Mouse (Mus musculus) liver, postnatal 0 days (tissue): ENCODE results near the gene Gapdh. TPM values are rescaled to one million over a fixed set of nuclear protein-coding genes. Genes with fewer than 3 reads are reported as not detected.
A peak's percentile ranks its signal among the peaks of the same experiment; 100 is the strongest.

Source experiments
- ATAC-seq: fragments of 200-750 bp; cut with Nextera tagmentation; 2 replicates; pipeline ENCODE4 v1.8.0; 2017; ENCODE audit warnings: mild to moderate bottlenecking, moderate library complexity
- DNase-seq: peaks from one replicate; pipeline ENCODE4 v3.0.0-alpha.2; 2016
- H3K27ac ChIP-seq: fragments of 300-500 bp; sonication (generic); 2 replicates; pipeline ENCODE4 v1.5.1; 2014; ENCODE audit warnings: antibody characterized with exemption, moderate library complexity, mild to moderate bottlenecking, low read depth
- H3K27me3 ChIP-seq: fragments of 300-500 bp; sonication (generic); 2 replicates; pipeline ENCODE4 v1.6.1; 2014; ENCODE audit warnings: low read length, control low read depth, mixed read lengths; ENCODE audit not compliant: insufficient read depth
- H3K36me3 ChIP-seq: fragments of 300-500 bp; sonication (generic); replicated peaks from 2 replicates; pipeline ENCODE4 v1.6.1; 2014; ENCODE audit warnings: mild to moderate bottlenecking, control low read depth, low read length, moderate library complexity, mixed read lengths; ENCODE audit not compliant: insufficient read depth
- H3K4me1 ChIP-seq: fragments of 300-500 bp; sonication (generic); 2 replicates; pipeline ENCODE4 v1.6.1; 2014; ENCODE audit warnings: antibody characterized with exemption, mild to moderate bottlenecking, control low read depth; ENCODE audit not compliant: insufficient read depth
- H3K4me2 ChIP-seq: fragments of 300-500 bp; sonication (generic); 2 replicates; pipeline ENCODE4 v1.6.1; 2014; ENCODE audit warnings: low read depth, mild to moderate bottlenecking, low read length, moderate library complexity, mixed read lengths
- H3K4me3 ChIP-seq: fragments of 300-500 bp; sonication (generic); 2 replicates; pipeline ENCODE4 v1.5.1; 2014; ENCODE audit warnings: low read depth, low read length
- H3K9ac ChIP-seq: fragments of 300-500 bp; sonication (generic); replicated peaks from 2 replicates; pipeline ENCODE4 v1.6.1; 2014; ENCODE audit warnings: mild to moderate bottlenecking, moderate library complexity
- H3K9me3 ChIP-seq: fragments of 300-500 bp; sonication (generic); 2 replicates; pipeline ENCODE4 v1.6.1; 2016; ENCODE audit warnings: mild to moderate bottlenecking, control low read depth, low read length, mixed read lengths
- CTCF ChIP-seq: sonication (generic); IDR thresholded peaks from 2 replicates; pipeline ENCODE4 v1.5.1; 2016; ENCODE audit warnings: antibody characterized with exemption, low read depth
- EP300 ChIP-seq: IDR thresholded peaks from 2 replicates; pipeline ENCODE4 v1.6.1; 2016; ENCODE audit warnings: antibody characterized with exemption, low read depth, mild to moderate bottlenecking
- WGBS: fragments of 180-500 bp; shearing (Covaris S2); extraction: QIAGEN DNeasy Blood & Tissue Kit; methylation state at CpG from one replicate; pipeline ENCODE4 v1.1.7; 2014; ENCODE audit not compliant: insufficient replicate concordance; 5-methylcytosine and 5-hydroxymethylcytosine counted together
- polyA plus RNA-seq: library from polyadenylated mRNA; unstranded; fragments of >200 nt; fragmentation: Nextera tagmentation; extraction: Ambion mirVana; gene quantifications from 2 replicates; pipeline ENCODE4 v1.2.1, GENCODE M21; 2015

Gapdh gene
- polyA plus RNA-seq, 1 experiment from 2014 or later = 1,565 TPM

DNA sequence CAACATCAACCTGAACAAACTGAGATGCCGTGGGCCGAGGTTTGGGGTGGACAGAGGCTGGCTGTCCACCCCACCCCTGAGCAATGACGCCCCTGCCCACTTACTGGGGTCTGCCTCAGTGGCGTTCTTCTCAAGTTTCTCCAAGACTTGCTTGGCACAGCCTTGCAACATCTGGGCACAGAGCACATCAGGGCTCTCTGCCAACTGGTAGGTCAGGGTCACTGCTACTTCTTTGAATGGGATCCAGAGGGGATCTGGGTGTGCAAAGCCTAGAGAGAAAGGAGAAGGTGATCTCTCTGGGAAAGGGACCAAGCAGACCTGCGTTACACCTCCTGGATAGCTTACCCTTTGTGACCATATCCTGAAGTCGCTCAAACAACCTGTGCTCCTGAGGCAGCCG, 7.0 kb upstream of the Gapdh start:
- no peak overlapping the region for H3K4me2 ChIP-seq
- no peak for TF ChIP-seq EP300
- no peak for TF ChIP-seq CTCF
- H3K27me3 ChIP-seq = no peaks in the 10 kb centered on the region
- H3K4me1 ChIP-seq = peaks cover 12% of the 10 kb centered on the region
- H3K4me3 ChIP-seq = no peak overlapping the region
- no peaks in the 10 kb centered on the region for H3K9me3 ChIP-seq
- no peak overlapping the region for H3K9ac ChIP-seq
- DNase-seq (no peak), ATAC-seq (no peak)
- H3K36me3 ChIP-seq = peaks cover 96% of the 10 kb centered on the region
- peak overlapping the region; percentile 78 for H3K27ac ChIP-seq
- WGBS = 90% methylated on average over 7 of the region's 7 CpGs

DNA sequence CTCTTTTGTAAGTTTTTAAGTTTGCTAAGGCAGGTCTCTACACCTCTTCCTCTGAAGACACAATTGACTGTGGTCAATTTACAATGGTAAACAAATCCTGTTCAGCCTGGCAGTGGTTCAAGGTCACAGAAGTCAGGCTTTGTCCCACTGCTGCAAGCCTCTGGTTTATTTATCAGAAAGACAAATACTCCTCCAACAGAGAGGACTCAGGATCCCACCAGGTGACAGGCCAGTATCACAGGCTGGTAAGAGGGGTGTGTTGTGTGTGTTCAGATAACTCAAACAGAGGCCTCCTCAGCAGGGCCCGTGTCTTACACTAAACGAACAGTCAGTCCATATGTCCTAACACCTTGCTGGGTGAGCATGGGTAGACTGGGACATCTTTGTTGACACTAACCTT, 6.2 kb upstream of the Gapdh start:
- DNase-seq = peak; percentile 50
- Histone ChIP-seq H3K9ac (no peak overlapping the region), H3K4me3 (no peak overlapping the region), H3K27me3 (no peaks in the 10 kb centered on the region), H3K4me2 (no peak overlapping the region), H3K9me3 (no peaks in the 10 kb centered on the region), H3K36me3 (peaks cover 96% of the 10 kb centered on the region), H3K4me1 (peaks cover 19% of the 10 kb centered on the region), H3K27ac (peak overlapping the region; percentile 78)
- 64% methylated on average over 2 of the region's 2 CpGs for WGBS
- no peak for TF ChIP-seq CTCF
- peak; percentile 56; the same call in 1 of the 2 replicates for TF ChIP-seq EP300
- peak; percentile 80 for ATAC-seq

DNA sequence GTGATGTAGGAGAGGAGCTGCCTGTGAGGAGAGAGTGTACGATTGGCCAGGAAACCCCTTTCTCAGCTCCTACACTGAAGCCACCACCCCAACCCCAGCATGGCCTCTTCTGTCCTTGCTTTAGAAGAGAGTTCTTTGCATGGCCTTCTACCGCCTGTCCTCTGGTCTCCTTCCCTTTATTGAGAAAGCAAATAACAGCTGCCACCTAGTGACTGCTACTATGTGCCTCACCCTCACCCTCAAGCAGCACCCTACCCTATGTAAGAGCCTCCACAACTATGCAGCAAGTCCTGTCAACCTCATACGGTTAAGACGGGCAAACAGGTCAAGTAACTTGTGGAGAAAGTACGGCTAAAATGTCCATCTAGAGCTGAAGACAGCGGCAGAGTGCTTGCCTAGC, 3.9 kb upstream of the Gapdh start:
- ATAC-seq = no peak

DNA sequence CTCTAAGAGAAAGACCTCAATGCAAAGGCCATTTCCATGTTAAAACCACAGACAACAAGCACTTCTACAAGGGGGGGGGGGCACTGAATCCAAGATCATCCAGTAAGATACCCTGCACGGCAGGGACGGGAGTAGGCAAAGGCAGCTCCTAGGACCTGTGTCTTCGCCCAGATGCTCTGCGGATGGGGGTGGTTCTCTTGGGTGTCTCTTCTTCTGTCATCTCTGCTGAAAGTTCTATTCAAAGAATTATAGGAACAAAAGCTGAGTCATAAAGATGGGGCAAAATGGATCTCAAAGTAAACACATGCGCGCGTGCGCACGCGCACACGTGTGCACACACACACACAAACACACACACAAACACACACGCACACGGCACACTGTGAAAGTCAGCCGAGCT, 1.8 kb upstream of the Gapdh start:
- H3K9me3 ChIP-seq = no peaks in the 10 kb centered on the region
- H3K4me3 ChIP-seq = no peak overlapping the region
- peak overlapping the region; percentile 44; the same call in 1 of the 2 replicates for H3K27ac ChIP-seq
- peaks cover 69% of the 10 kb centered on the region for H3K36me3 ChIP-seq
- DNase-seq (no peak), ATAC-seq (no peak)
- peaks cover 39% of the 10 kb centered on the region for H3K4me1 ChIP-seq
- TF ChIP-seq CTCF (no peak), EP300 (no peak)
- H3K27me3 ChIP-seq = no peaks in the 10 kb centered on the region
- 92% methylated on average over 14 of the region's 14 CpGs for WGBS
- no peak overlapping the region for H3K9ac ChIP-seq
- no peak overlapping the region for H3K4me2 ChIP-seq

More for the DNA sequence above, 3.9 kb upstream of the Gapdh start:
- H3K4me3 ChIP-seq = no peak overlapping the region
- no peak overlapping the region for H3K9ac ChIP-seq
- no peak for DNase-seq
- H3K27ac ChIP-seq = no peak overlapping the region
- peaks cover 77% of the 10 kb centered on the region for H3K36me3 ChIP-seq
- H3K27me3 ChIP-seq = no peaks in the 10 kb centered on the region
- H3K4me2 ChIP-seq = no peak overlapping the region
- WGBS = 81% methylated on average over 6 of the region's 6 CpGs
- TF ChIP-seq EP300 = no peak
- TF ChIP-seq CTCF = peak; percentile 47
- H3K4me1 ChIP-seq = peaks cover 31% of the 10 kb centered on the region
- no peaks in the 10 kb centered on the region for H3K9me3 ChIP-seq

DNA sequence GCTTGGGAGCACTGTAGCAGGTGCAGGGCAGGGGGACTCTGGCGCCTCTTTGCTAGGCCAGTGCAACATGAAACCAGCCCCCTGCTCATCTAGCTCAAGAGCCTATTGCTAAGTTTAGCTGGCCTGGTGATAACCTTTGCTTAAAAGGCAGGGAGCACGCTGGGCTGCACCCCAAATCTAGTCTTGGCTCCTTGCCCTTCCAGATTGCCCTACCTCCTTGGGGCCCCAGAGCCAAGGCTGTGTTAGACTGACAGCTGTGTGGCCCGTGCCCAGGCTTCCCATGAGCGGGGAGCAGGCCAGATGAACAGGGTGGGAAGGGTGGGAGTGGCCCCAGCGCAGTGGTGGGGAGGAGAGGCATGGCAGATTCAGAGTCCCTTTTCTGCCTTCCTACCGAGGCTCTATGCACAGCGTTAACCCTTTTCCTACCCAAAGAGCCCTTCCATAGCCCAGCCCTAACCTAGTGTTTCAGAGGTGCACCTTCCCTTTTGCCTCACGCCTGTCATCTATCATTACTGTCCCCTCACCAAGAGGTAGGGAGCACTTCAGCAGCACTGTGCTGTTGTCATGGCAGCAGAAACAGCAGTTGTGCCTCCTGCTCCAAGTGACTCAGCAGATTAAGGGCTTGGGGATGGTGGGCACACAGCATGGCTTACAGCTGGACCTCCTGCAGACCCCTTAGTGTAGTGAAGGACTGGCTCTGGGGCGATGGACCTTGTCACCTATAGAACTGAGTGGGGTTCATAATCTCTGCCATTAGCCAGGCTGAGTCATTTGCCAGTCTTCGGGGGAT, 789 bp upstream of the Gapdh start:
- peak; percentile 56 for DNase-seq
- Histone ChIP-seq H3K27ac (peak overlapping the region; percentile 97), H3K27me3 (no peaks in the 10 kb centered on the region), H3K9ac (peak overlapping the region; percentile 76), H3K4me1 (peaks cover 39% of the 10 kb centered on the region), H3K4me2 (peak overlapping the region; percentile 75), H3K9me3 (no peaks in the 10 kb centered on the region), H3K4me3 (peak overlapping the region; percentile 72), H3K36me3 (peaks cover 65% of the 10 kb centered on the region)
- TF ChIP-seq EP300 (no peak), CTCF (no peak)
- ATAC-seq = peak; percentile 7
- 28% methylated on average over 10 of the region's 10 CpGs for WGBS

DNA sequence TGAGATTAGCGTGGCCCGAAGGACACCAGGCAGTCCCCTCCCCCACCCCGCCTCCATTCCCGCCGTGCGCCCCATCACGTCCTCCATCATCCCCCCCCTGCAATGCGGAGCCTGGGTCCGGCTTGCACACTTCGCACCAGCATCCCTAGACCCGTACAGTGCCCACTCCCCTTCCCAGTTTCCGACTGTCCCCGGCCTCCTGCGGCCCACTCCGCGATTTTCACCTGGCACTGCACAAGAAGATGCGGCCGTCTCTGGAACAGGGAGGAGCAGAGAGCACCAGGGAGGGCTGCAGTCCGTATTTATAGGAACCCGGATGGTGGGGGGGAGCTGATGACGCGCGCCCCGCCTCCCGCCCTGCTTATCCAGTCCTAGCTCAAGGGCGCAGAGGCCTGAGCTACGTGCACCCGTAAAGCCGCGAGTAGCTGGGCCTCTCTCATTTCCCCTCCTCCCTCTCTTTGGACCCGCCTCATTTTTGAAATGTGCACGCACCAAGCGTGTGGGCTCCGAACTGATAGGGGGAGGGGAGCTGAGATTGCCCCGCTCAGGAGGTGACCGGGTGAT, 857 bp downstream of the Gapdh start:
- 0% methylated on average over 36 of the region's 36 CpGs for WGBS
- Histone ChIP-seq H3K27ac (peak overlapping the region; percentile 97), H3K4me1 (peaks cover 47% of the 10 kb centered on the region), H3K36me3 (peaks cover 55% of the 10 kb centered on the region), H3K9ac (peak overlapping the region; percentile 76), H3K9me3 (no peaks in the 10 kb centered on the region), H3K4me2 (peak overlapping the region; percentile 75), H3K27me3 (no peaks in the 10 kb centered on the region), H3K4me3 (peak overlapping the region; percentile 72)
- ATAC-seq = peak; percentile 80
- DNase-seq = peak; percentile 96
- TF ChIP-seq EP300 (peak; percentile 45; the same call in 1 of the 2 replicates), CTCF (no peak)
